Comparison of ENCODE assay signal across 10 mouse cellular contexts in the genomic region with DNA sequence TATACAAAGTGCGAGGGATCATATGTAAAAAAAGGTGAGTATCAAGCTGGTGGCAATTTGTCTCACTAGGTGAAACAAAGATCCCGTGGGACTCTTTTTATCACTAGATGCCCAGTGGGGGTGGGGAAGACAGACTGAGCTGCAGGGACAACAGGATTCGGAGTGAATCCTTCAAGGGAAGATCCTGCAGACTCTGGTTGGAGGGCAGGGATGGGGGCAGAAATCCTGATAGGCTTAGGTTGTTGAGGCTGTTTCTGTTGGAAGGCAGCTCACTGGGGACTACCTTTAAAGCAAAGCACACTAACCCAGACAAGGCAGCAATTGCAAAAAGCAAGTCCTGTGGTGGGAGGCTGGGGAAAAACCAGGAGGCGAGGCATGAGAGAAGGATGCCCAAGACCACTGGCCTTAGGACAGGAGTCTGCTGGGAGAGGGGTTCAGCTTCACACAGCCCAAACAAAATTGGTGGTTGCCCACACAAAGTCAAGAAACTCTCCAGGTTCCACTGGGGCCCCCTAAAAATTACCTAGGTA. TPM values are rescaled to one million over a fixed set of nuclear protein-coding genes. Genes with fewer than 3 reads are reported as not detected.
DNase-seq lines count a peak whose midpoint lies in the region; ATAC-seq and TF ChIP-seq lines count a peak whose summit lies in the region.
"Had no signal": no experiment of that assay in that cellular context is flagged by ENCODE, and none has a peak within 500 bp of the region (broad histone marks: within the 10 kb centered on the region; RNA-seq: fewer than 3 reads in every experiment).

No protein-coding gene starts in this region.

- H3K4me2 ChIP-seq in lung, embryonic 14.5 days = peak overlapping the region; percentile 26; the same call in 1 of the 2 replicates
- H3K4me2 ChIP-seq in liver, embryonic 15.5 days = peak overlapping the region; percentile 81

- H3K9me3 ChIP-seq in heart, embryonic 10.5 days = no peaks in the 10 kb centered on the region
- H3K9me3 ChIP-seq in lung, embryonic 14.5 days (ENCODE audit: low read depth, low read length) = no peaks in the 10 kb centered on the region
- H3K9me3 ChIP-seq in embryonic facial prominence, embryonic 10.5 days = no peaks in the 10 kb centered on the region
- H3K9me3 ChIP-seq in liver, embryonic 15.5 days (replicated peaks) = no peaks in the 10 kb centered on the region

- intact Hi-C loops in heart, postnatal 36 days (cut with DNase I) = no loop called here

- H3K27me3 ChIP-seq in heart, embryonic 10.5 days (ENCODE audit: insufficient read depth, poor library complexity, severe bottlenecking) = no peaks in the 10 kb centered on the region
- H3K27me3 ChIP-seq in lung, embryonic 14.5 days (ENCODE audit: insufficient read depth, low read length) = no peaks in the 10 kb centered on the region
- no peaks in the 10 kb centered on the region for H3K27me3 ChIP-seq in embryonic facial prominence, embryonic 10.5 days (replicated peaks; ENCODE audit: low read depth, poor library complexity, severe bottlenecking)
- no peaks in the 10 kb centered on the region for H3K27me3 ChIP-seq in liver, embryonic 15.5 days

- DNase-seq in heart, embryonic 10.5 days (ENCODE audit: low spot score) = no peak
- no peak for DNase-seq in heart, postnatal 36 days
- DNase-seq in lung, embryonic 14.5 days = no peak
- no peak for DNase-seq in lung, postnatal 36 days
- no peak for DNase-seq in embryonic facial prominence, embryonic 10.5 days (ENCODE audit: low spot score)
- DNase-seq in left cerebral cortex, adult 11 months (ENCODE audit: low spot score) = no peak
- DNase-seq in kidney, postnatal 4 days = no peak
- DNase-seq: thymus, postnatal 36 days had no signal

- ATAC-seq in lung, embryonic 14.5 days (ENCODE audit: insufficient read depth) = no peak
- ATAC-seq in liver, embryonic 15.5 days (ENCODE audit: insufficient read depth) = no peak

- H3K9ac ChIP-seq in lung, embryonic 14.5 days = no peak overlapping the region
- peak overlapping the region; percentile 85 for H3K9ac ChIP-seq in liver, embryonic 15.5 days

- peak overlapping the region; percentile 39; the same call in 1 of the 2 replicates for H3K27ac ChIP-seq in heart, embryonic 10.5 days
- H3K27ac ChIP-seq in lung, embryonic 14.5 days (ENCODE audit: low read depth) = no peak overlapping the region
- H3K27ac ChIP-seq in embryonic facial prominence, embryonic 10.5 days (replicated peaks) = no peak overlapping the region
- H3K27ac ChIP-seq in liver, embryonic 15.5 days (replicated peaks) = peak overlapping the region; percentile 91
- H3K27ac ChIP-seq: kidney, postnatal 0 days had no signal

- no peak for TF ChIP-seq CTCF in lung, embryonic 14.5 days (IDR thresholded peaks at IDR 0.05; ENCODE audit: low read depth)

- H3K36me3 ChIP-seq in heart, embryonic 10.5 days = peaks cover 14% of the 10 kb centered on the region; the same call in 1 of the 2 replicates
- H3K36me3 ChIP-seq in lung, embryonic 14.5 days (ENCODE audit: insufficient read depth) = peaks cover 16% of the 10 kb centered on the region; the same call in 1 of the 2 replicates
- peaks cover 75% of the 10 kb centered on the region for H3K36me3 ChIP-seq in embryonic facial prominence, embryonic 10.5 days (replicated peaks)
- H3K36me3 ChIP-seq in liver, embryonic 15.5 days (replicated peaks) = peaks cover 89% of the 10 kb centered on the region

- H3K4me3 ChIP-seq in heart, embryonic 10.5 days = no peak overlapping the region
- H3K4me3 ChIP-seq in lung, embryonic 14.5 days (ENCODE audit: low read depth, low read length) = no peak overlapping the region
- H3K4me3 ChIP-seq in embryonic facial prominence, embryonic 10.5 days = peak overlapping the region; percentile 6; the same call in 1 of the 2 replicates
- H3K4me3 ChIP-seq in liver, embryonic 15.5 days (replicated peaks) = peak overlapping the region; percentile 72

- peaks cover 78% of the 10 kb centered on the region for H3K4me1 ChIP-seq in heart, embryonic 10.5 days
- H3K4me1 ChIP-seq in lung, embryonic 14.5 days (ENCODE audit: insufficient read depth) = peaks cover 43% of the 10 kb centered on the region
- H3K4me1 ChIP-seq in embryonic facial prominence, embryonic 10.5 days = peaks cover 72% of the 10 kb centered on the region
- H3K4me1 ChIP-seq in liver, embryonic 15.5 days (replicated peaks) = peaks cover 93% of the 10 kb centered on the region

- WGBS in heart, embryonic 10.5 days = 55% methylated on average over 4 of the region's 4 CpGs
- 63% methylated on average over 4 of the region's 4 CpGs for WGBS in lung, embryonic 14.5 days
- 74% methylated on average over 4 of the region's 4 CpGs for WGBS in embryonic facial prominence, embryonic 10.5 days
- WGBS in liver, embryonic 15.5 days (ENCODE audit: insufficient replicate concordance) = 53% methylated on average over 4 of the region's 4 CpGs

RNA-seq across cellular contexts. Expression of gene Bcl2l1, which starts 6.3 kb away (rescaled TPM):
- polyA plus RNA-seq in heart, embryonic 10.5 days (2016; fragmentation: Nextera tagmentation; extraction: Ambion mirVana) = 72.8 and 76.2 TPM in 2 replicates
- total RNA-seq in heart, postnatal 36 days (2021) = 10 to 100 TPM; 52.5 to 73.5 TPM
- 102 and 103 TPM in 2 replicates for polyA plus RNA-seq in lung, embryonic 14.5 days (2014; fragmentation: Nextera tagmentation; extraction: Ambion mirVana)
- polyA plus RNA-seq in embryonic facial prominence, embryonic 10.5 days (2016; fragmentation: Nextera tagmentation; extraction: Ambion mirVana) = 102 and 106 TPM in 2 replicates
- polyA plus RNA-seq in liver, embryonic 15.5 days (2015; fragmentation: Nextera tagmentation; extraction: Ambion mirVana) = 209 and 237 TPM in 2 replicates

RNA-seq across cellular contexts. Expression of gene Tpx2, which starts 22.5 kb away (rescaled TPM):
- polyA plus RNA-seq in heart, embryonic 10.5 days (2016; fragmentation: Nextera tagmentation; extraction: Ambion mirVana) = 74.7 and 97.0 TPM in 2 replicates
- total RNA-seq in heart, postnatal 36 days (2021) = 1 to 10 TPM in 1 of 2 experiments, under 1 TPM in 1; 0.89 to 1.6 TPM
- polyA plus RNA-seq in lung, embryonic 14.5 days (2014; fragmentation: Nextera tagmentation; extraction: Ambion mirVana) = 126 and 128 TPM in 2 replicates
- polyA plus RNA-seq in embryonic facial prominence, embryonic 10.5 days (2016; fragmentation: Nextera tagmentation; extraction: Ambion mirVana) = 144 and 151 TPM in 2 replicates
- polyA plus RNA-seq in liver, embryonic 15.5 days (2015; fragmentation: Nextera tagmentation; extraction: Ambion mirVana) = 52.8 and 59.4 TPM in 2 replicates

Comparison
In these comparisons a context has a peak if more than half of its experiments do, and no peak if none do; other contexts are left out.
1. H3K27ac ChIP-seq: peak in heart, embryonic 10.5 days (single experiment) and liver, embryonic 15.5 days (single experiment); none in lung, embryonic 14.5 days (single experiment) and embryonic facial prominence, embryonic 10.5 days (single experiment).
2. H3K4me3 ChIP-seq: peak in embryonic facial prominence, embryonic 10.5 days (single experiment) and liver, embryonic 15.5 days (single experiment); none in heart, embryonic 10.5 days (single experiment) and lung, embryonic 14.5 days (single experiment).